Mouse (Mus musculus) kidney, embryonic 16.5 days (tissue): ENCODE data around the gene Sema4c. TPM values are rescaled to one million over a fixed set of nuclear protein-coding genes. Genes with fewer than 3 reads are reported as not detected.

ENCODE experiments used
- ATAC-seq: fragments of 200-750 bp; cut with Nextera tagmentation; 2 replicates; pipeline ENCODE4 v1.8.0; 2017; ENCODE audit warnings: moderate TSS enrichment; ENCODE audit not compliant: low FRiP score, low TSS enrichment
- H3K27ac ChIP-seq: fragments of 300-500 bp; sonication (generic); 2 replicates; pipeline ENCODE4 v1.5.1; 2014; ENCODE audit warnings: low read length
- H3K27me3 ChIP-seq: fragments of 300-500 bp; sonication (generic); 2 replicates; pipeline ENCODE4 v1.6.1; 2014; ENCODE audit warnings: low read length, control low read depth, mixed read lengths; ENCODE audit not compliant: insufficient read depth
- H3K36me3 ChIP-seq: fragments of 300-500 bp; sonication (generic); 2 replicates; pipeline ENCODE4 v1.6.1; 2014; ENCODE audit warnings: low read length, control low read depth, mixed read lengths; ENCODE audit not compliant: insufficient read depth
- H3K4me1 ChIP-seq: fragments of 300-500 bp; sonication (generic); 2 replicates; pipeline ENCODE4 v1.6.1; 2014; ENCODE audit warnings: low read length, control low read depth, mixed read lengths; ENCODE audit not compliant: insufficient read depth
- H3K4me2 ChIP-seq: fragments of 300-500 bp; sonication (generic); replicated peaks from 2 replicates; pipeline ENCODE4 v1.6.1; 2014; ENCODE audit warnings: low read depth, low read length
- H3K4me3 ChIP-seq: fragments of 300-500 bp; sonication (generic); 2 replicates; pipeline ENCODE4 v1.5.1; 2014; ENCODE audit warnings: mild to moderate bottlenecking, low read length
- H3K9ac ChIP-seq: fragments of 300-500 bp; sonication (generic); replicated peaks from 2 replicates; pipeline ENCODE4 v1.6.1; 2014; ENCODE audit warnings: low read length
- H3K9me3 ChIP-seq: fragments of 300-500 bp; sonication (generic); 2 replicates; pipeline ENCODE4 v1.6.1; 2016; ENCODE audit warnings: low read length, control low read depth
- WGBS: fragments of 180-500 bp; shearing (Covaris S2); extraction: QIAGEN DNeasy Blood & Tissue Kit; methylation state at CpG from one replicate; pipeline ENCODE4 v1.1.7; 2014; 5-methylcytosine and 5-hydroxymethylcytosine counted together
- polyA plus RNA-seq: library from polyadenylated mRNA; unstranded; fragments of >200 nt; fragmentation: Nextera tagmentation; extraction: Ambion mirVana; gene quantifications from 2 replicates; pipeline ENCODE4 v1.2.1, GENCODE M21; 2015

The Sema4c gene
- polyA plus RNA-seq, 1 experiment from 2014 or later: 21.4 TPM

GRCm38 (mm10) chr1:36549491-36549890 is 8.7 kb downstream of the Sema4c start:
- 0 out of 2 replicates have a peak overlapping the region, but pooled peaks have one; percentile 37 for H3K9ac ChIP-seq
- 0 out of 2 replicates have a peak overlapping the region, but pooled peaks have one; percentile 6 for H3K4me2 ChIP-seq
- H3K36me3 ChIP-seq: peaks cover 60% of the 10 kb centered on the region
- H3K9me3 ChIP-seq: no peaks in the 10 kb centered on the region
- H3K27me3 ChIP-seq: no peaks in the 10 kb centered on the region
- peaks cover 54% of the 10 kb centered on the region for H3K4me1 ChIP-seq
- WGBS: 61% methylated on average over 18 of the region's 18 CpGs
- H3K27ac ChIP-seq: 0 out of 2 replicates have a peak overlapping the region, but pooled peaks have one; percentile 37
- no peak overlapping the region for H3K4me3 ChIP-seq
- ATAC-seq: no peak

GRCm38 (mm10) chr1:36548771-36549170 is 9.4 kb downstream of the Sema4c start:
- 33% methylated on average over 8 of the region's 8 CpGs for WGBS
- no peaks in the 10 kb centered on the region for H3K27me3 ChIP-seq
- peaks cover 52% of the 10 kb centered on the region for H3K36me3 ChIP-seq

GRCm38 (mm10) chr1:36547981-36548598 is 10.1 kb downstream of the Sema4c start:
- 0 out of 2 replicates have a peak overlapping the region, but pooled peaks have one; percentile 14 for H3K4me2 ChIP-seq
- no peak overlapping the region for H3K4me3 ChIP-seq
- H3K27ac ChIP-seq: peak overlapping the region; percentile 74
- peaks cover 45% of the 10 kb centered on the region for H3K36me3 ChIP-seq
- no peaks in the 10 kb centered on the region for H3K27me3 ChIP-seq
- no peaks in the 10 kb centered on the region for H3K9me3 ChIP-seq
- no peak overlapping the region; the same call in 1 of the 2 replicates for H3K9ac ChIP-seq
- ATAC-seq: no peak
- WGBS: 28% methylated on average over 9 of the region's 9 CpGs
- H3K4me1 ChIP-seq: peaks cover 41% of the 10 kb centered on the region

More at GRCm38 (mm10) chr1:36548771-36549170, 9.4 kb downstream of the Sema4c start:
- no peak for ATAC-seq
- H3K4me3 ChIP-seq: no peak overlapping the region; the same call in 1 of the 2 replicates
- 0 out of 2 replicates have a peak overlapping the region, but pooled peaks have one; percentile 37 for H3K27ac ChIP-seq
- no peaks in the 10 kb centered on the region for H3K9me3 ChIP-seq
- H3K4me1 ChIP-seq: peaks cover 47% of the 10 kb centered on the region
- 0 out of 2 replicates have a peak overlapping the region, but pooled peaks have one; percentile 2 for H3K4me2 ChIP-seq
- 0 out of 2 replicates have a peak overlapping the region, but pooled peaks have one; percentile 7 for H3K9ac ChIP-seq

GRCm38 (mm10) chr1:36546888-36547471 is 11.2 kb downstream of the Sema4c start, which contains the start of gene Ankrd39:
Ankrd39 (minus strand) TSS chr1:36547445.
- Histone ChIP-seq H3K4me1 (peaks cover 33% of the 10 kb centered on the region), H3K4me3 (peak within 1 kb of the TSS; percentile 76), H3K27ac (peak within 1 kb of the TSS; percentile 74), H3K9ac (peak within 1 kb of the TSS; percentile 89), H3K4me2 (peak within 1 kb of the TSS; percentile 74), H3K9me3 (no peaks in the 10 kb centered on the region), H3K36me3 (peaks cover 42% of the 10 kb centered on the region), H3K27me3 (no peaks in the 10 kb centered on the region)
- under 1% methylated on average over 43 of the region's 43 CpGs for WGBS
- ATAC-seq: peak; percentile 98

- Histone ChIP-seq H3K27me3 (no peaks in the 10 kb centered on the region), H3K4me1 (peaks cover 33% of the 10 kb centered on the region), H3K4me2 (peak overlapping the region; percentile 74), H3K9me3 (no peaks in the 10 kb centered on the region), H3K27ac (no peak overlapping the region), H3K9ac (peak overlapping the region; percentile 89), H3K4me3 (peak overlapping the region; percentile 76), H3K36me3 (peaks cover 42% of the 10 kb centered on the region)
- 73% methylated on average over 19 of the region's 19 CpGs for WGBS
- no peak for ATAC-seq
Observed at GRCm38 (mm10) chr1:36545845-36546600, 12.1 kb downstream of the Sema4c start.

GRCm38 (mm10) chr1:36545382-36545781 is 12.8 kb downstream of the Sema4c start:
- Histone ChIP-seq H3K9ac (no peak overlapping the region), H3K4me1 (peaks cover 33% of the 10 kb centered on the region), H3K36me3 (peaks cover 41% of the 10 kb centered on the region), H3K4me2 (no peak overlapping the region), H3K27me3 (no peaks in the 10 kb centered on the region), H3K4me3 (no peak overlapping the region), H3K9me3 (no peaks in the 10 kb centered on the region), H3K27ac (no peak overlapping the region)
- no peak for ATAC-seq
- 74% methylated on average over 2 of the region's 2 CpGs for WGBS

- H3K9me3 ChIP-seq: no peaks in the 10 kb centered on the region
- no peak overlapping the region for H3K27ac ChIP-seq
- no peak for ATAC-seq
- H3K27me3 ChIP-seq: no peaks in the 10 kb centered on the region
- H3K9ac ChIP-seq: no peak overlapping the region
- no peak overlapping the region for H3K4me3 ChIP-seq
- H3K4me2 ChIP-seq: no peak overlapping the region
- H3K4me1 ChIP-seq: peaks cover 14% of the 10 kb centered on the region
- WGBS: 91% methylated on average over 9 of the region's 9 CpGs
- peaks cover 38% of the 10 kb centered on the region for H3K36me3 ChIP-seq
Observed at GRCm38 (mm10) chr1:36542925-36543324, 15.2 kb downstream of the Sema4c start.

GRCm38 (mm10) chr1:36541844-36542243 is 16.3 kb downstream of the Sema4c start:
- Histone ChIP-seq H3K9me3 (no peaks in the 10 kb centered on the region), H3K4me3 (no peak overlapping the region), H3K27ac (no peak overlapping the region), H3K4me1 (peaks cover 7% of the 10 kb centered on the region; the same call in 1 of the 2 replicates), H3K27me3 (no peaks in the 10 kb centered on the region), H3K4me2 (no peak overlapping the region), H3K9ac (no peak overlapping the region), H3K36me3 (peaks cover 42% of the 10 kb centered on the region)
- ATAC-seq: no peak
- WGBS: 94% methylated on average over 16 of the region's 16 CpGs

GRCm38 (mm10) chr1:36540807-36541206 is 17.3 kb downstream of the Sema4c start:
- Histone ChIP-seq H3K27me3 (no peaks in the 10 kb centered on the region), H3K4me2 (no peak overlapping the region), H3K9me3 (no peaks in the 10 kb centered on the region), H3K4me1 (0 out of 2 replicates have a peak, but pooled peaks cover 6% of the 10 kb centered on the region), H3K27ac (no peak overlapping the region), H3K4me3 (no peak overlapping the region), H3K9ac (no peak overlapping the region), H3K36me3 (peaks cover 42% of the 10 kb centered on the region)
- ATAC-seq: no peak
- 91% methylated on average over 12 of the region's 12 CpGs for WGBS
